Mouse (Mus musculus): ENCODE measurements around the gene Tpst2. TPM values are rescaled to one million over a fixed set of nuclear protein-coding genes. Genes with fewer than 3 reads are reported as not detected.

Gene Tpst2
- polyA plus RNA-seq, 1 experiment from 2014 or later, result 35.6 TPM

- no peak for ATAC-seq
- Histone ChIP-seq H3K36me3 (ENCODE audit: control insufficient read depth, insufficient read depth, low read length) (no peaks in the 10 kb centered on the region), H3K27me3 (replicated peaks; ENCODE audit: control insufficient read depth, insufficient read depth, low read length) (no peaks in the 10 kb centered on the region), H3K9ac (ENCODE audit: low read depth, low read length) (no peak overlapping the region), H3K4me1 (ENCODE audit: control insufficient read depth, insufficient read depth, low read depth, low read length) (peaks cover 6% of the 10 kb centered on the region; the same call in 1 of the 2 replicates), H3K9me3 (ENCODE audit: control insufficient read depth, low read length) (no peaks in the 10 kb centered on the region), H3K4me3 (ENCODE audit: low read length) (no peak overlapping the region), H3K4me2 (ENCODE audit: low read length) (no peak overlapping the region), H3K27ac (ENCODE audit: low read depth, low read length) (no peak overlapping the region)
- 74% methylated on average over 10 of the region's 10 CpGs for WGBS
Observed at GRCm38 (mm10) chr5:112283543-112284202, 7.2 kb downstream of the Tpst2 start.

DNA sequence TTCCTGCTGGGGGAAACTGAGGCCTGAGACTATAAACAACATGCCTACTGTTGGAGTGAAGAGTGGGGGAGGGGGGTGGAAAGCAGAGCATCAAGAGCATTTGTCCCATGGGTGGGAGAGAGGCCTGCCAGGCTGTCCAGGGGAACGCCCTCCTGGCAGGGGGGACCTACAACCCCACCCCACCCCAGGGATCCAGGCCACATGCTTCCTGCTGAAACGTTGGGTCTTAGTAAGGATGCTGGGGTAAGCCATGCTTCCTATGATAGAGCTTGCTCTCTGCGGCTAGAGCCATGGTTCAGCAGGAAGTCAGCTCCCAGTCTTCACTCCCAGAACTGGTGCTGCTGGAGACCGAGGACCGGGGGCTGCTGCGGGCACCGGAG, 7.7 kb downstream of the Tpst2 start:
- 80% methylated on average over 7 of the region's 7 CpGs for WGBS
- H3K36me3 ChIP-seq (ENCODE audit: control insufficient read depth, insufficient read depth, low read length), result no peaks in the 10 kb centered on the region
- H3K27ac ChIP-seq (ENCODE audit: low read depth, low read length), result no peak overlapping the region
- no peak overlapping the region for H3K4me2 ChIP-seq (ENCODE audit: low read length)
- no peak for ATAC-seq
- no peaks in the 10 kb centered on the region for H3K27me3 ChIP-seq (replicated peaks; ENCODE audit: control insufficient read depth, insufficient read depth, low read length)
- no peaks in the 10 kb centered on the region for H3K9me3 ChIP-seq (ENCODE audit: control insufficient read depth, low read length)
- no peak overlapping the region for H3K9ac ChIP-seq (ENCODE audit: low read depth, low read length)
- no peak overlapping the region for H3K4me3 ChIP-seq (ENCODE audit: low read length)
- H3K4me1 ChIP-seq (ENCODE audit: control insufficient read depth, insufficient read depth, low read depth, low read length), result peaks cover 6% of the 10 kb centered on the region; the same call in 1 of the 2 replicates

- no peak overlapping the region for H3K9ac ChIP-seq (ENCODE audit: low read depth, low read length)
Observed at GRCm38 (mm10) chr5:112285548-112286085, 9.1 kb downstream of the Tpst2 start.

DNA sequence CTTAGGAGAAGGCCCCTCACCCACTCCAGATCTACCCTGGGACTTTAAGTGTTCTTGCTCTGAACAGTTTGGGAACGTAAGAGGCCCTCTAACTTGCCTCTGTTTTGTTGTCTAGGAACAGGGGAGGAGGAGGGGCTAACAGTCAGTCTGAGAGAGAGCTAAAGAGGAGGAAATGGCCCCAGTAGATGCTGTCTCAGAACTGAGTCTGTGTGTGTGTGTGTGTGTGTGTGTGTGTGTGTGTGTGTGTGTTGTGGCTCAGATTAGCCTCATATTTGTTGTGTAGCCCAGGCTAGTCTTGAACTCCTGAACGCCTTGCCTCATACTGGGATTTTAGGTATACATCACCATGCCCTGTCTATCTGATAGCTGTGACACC, 10.1 kb downstream of the Tpst2 start:
- Histone ChIP-seq H3K9ac (ENCODE audit: low read depth, low read length) (no peak overlapping the region), H3K9me3 (ENCODE audit: control insufficient read depth, low read length) (no peaks in the 10 kb centered on the region), H3K36me3 (ENCODE audit: control insufficient read depth, insufficient read depth, low read length) (no peaks in the 10 kb centered on the region), H3K4me3 (ENCODE audit: low read length) (no peak overlapping the region), H3K27me3 (replicated peaks; ENCODE audit: control insufficient read depth, insufficient read depth, low read length) (no peaks in the 10 kb centered on the region), H3K4me2 (ENCODE audit: low read length) (no peak overlapping the region), H3K27ac (ENCODE audit: low read depth, low read length) (no peak overlapping the region), H3K4me1 (ENCODE audit: control insufficient read depth, insufficient read depth, low read depth, low read length) (0 out of 2 replicates have a peak, but pooled peaks cover 2% of the 10 kb centered on the region)
- no peak for ATAC-seq
- 86% methylated on average over 2 of the region's 2 CpGs for WGBS

More at GRCm38 (mm10) chr5:112285548-112286085, 9.1 kb downstream of the Tpst2 start:
- Histone ChIP-seq H3K36me3 (ENCODE audit: control insufficient read depth, insufficient read depth, low read length) (no peaks in the 10 kb centered on the region), H3K4me2 (ENCODE audit: low read length) (no peak overlapping the region), H3K27ac (ENCODE audit: low read depth, low read length) (no peak overlapping the region), H3K4me3 (ENCODE audit: low read length) (no peak overlapping the region), H3K4me1 (ENCODE audit: control insufficient read depth, insufficient read depth, low read depth, low read length) (0 out of 2 replicates have a peak, but pooled peaks cover 2% of the 10 kb centered on the region), H3K27me3 (replicated peaks; ENCODE audit: control insufficient read depth, insufficient read depth, low read length) (no peaks in the 10 kb centered on the region), H3K9me3 (ENCODE audit: control insufficient read depth, low read length) (no peaks in the 10 kb centered on the region)
- no peak for ATAC-seq
- 90% methylated on average over 7 of the region's 7 CpGs for WGBS

DNA sequence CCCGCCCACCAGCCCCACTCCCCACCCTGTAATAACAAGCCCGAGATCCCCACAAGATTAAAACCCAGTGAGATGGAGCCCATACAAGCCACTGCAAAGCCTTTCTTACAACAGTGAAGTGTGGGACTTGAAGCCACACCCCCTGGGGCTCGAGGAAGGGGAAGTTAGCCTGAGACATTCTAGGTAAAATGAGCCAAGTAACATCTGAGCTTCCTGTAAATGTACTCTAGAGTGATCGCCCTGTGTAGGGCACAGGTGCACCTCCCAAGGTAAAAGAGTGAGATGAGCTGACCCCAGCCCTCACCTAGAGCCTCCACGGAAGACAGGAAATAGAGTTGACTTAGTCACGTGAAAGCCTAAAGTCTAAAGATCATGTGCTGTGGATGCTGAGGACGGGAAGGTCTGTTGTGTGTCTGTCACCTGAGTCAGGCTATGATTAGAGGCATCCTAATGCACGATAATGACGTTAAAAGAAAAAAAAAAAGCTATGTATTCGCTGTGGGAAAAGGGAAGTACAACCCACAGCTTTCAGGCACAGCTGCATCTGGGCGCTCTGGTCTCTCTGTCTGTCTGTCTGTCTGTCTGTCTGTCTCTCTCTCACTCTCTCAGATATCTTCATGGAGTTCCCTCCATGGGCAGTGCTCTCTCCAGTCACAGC, 10.6 kb downstream of the Tpst2 start:
- H3K27ac ChIP-seq (ENCODE audit: low read depth, low read length), result no peak overlapping the region
- H3K4me3 ChIP-seq (ENCODE audit: low read length), result no peak overlapping the region
- no peaks in the 10 kb centered on the region for H3K9me3 ChIP-seq (ENCODE audit: control insufficient read depth, low read length)
- no peaks in the 10 kb centered on the region for H3K27me3 ChIP-seq (replicated peaks; ENCODE audit: control insufficient read depth, insufficient read depth, low read length)
- 86% methylated on average over 11 of the region's 11 CpGs for WGBS
- H3K36me3 ChIP-seq (ENCODE audit: control insufficient read depth, insufficient read depth, low read length), result no peaks in the 10 kb centered on the region
- no peak overlapping the region for H3K4me2 ChIP-seq (ENCODE audit: low read length)
- H3K9ac ChIP-seq (ENCODE audit: low read depth, low read length), result no peak overlapping the region
- ATAC-seq, result no peak
- H3K4me1 ChIP-seq (ENCODE audit: control insufficient read depth, insufficient read depth, low read depth, low read length), result 0 out of 2 replicates have a peak, but pooled peaks cover 2% of the 10 kb centered on the region

DNA sequence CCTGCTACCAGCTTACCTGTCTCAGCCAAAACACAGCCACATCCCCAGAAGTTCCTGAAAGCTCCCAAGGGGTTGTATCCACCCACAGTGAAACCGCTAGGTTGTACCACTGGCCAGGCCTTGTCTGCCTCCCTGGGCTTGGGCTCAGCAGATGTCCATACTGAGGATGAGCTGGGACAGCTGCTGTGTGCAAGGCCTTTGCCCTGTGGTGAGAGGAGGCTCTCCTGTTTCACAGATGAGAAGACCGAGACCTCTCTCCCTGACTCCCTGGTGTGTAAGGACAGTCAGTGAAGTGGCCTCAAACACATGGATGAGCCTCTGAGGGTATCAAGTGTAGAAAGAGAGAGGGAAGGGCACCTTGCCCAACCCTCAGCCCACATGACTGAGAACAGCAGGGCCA, 11.2 kb downstream of the Tpst2 start:
- Histone ChIP-seq H3K27ac (ENCODE audit: low read depth, low read length) (no peak overlapping the region), H3K27me3 (replicated peaks; ENCODE audit: control insufficient read depth, insufficient read depth, low read length) (no peaks in the 10 kb centered on the region), H3K4me1 (ENCODE audit: control insufficient read depth, insufficient read depth, low read depth, low read length) (no peaks in the 10 kb centered on the region), H3K9me3 (ENCODE audit: control insufficient read depth, low read length) (no peaks in the 10 kb centered on the region), H3K4me2 (ENCODE audit: low read length) (no peak overlapping the region), H3K9ac (ENCODE audit: low read depth, low read length) (no peak overlapping the region), H3K36me3 (ENCODE audit: control insufficient read depth, insufficient read depth, low read length) (no peaks in the 10 kb centered on the region), H3K4me3 (ENCODE audit: low read length) (no peak overlapping the region)
- 95% methylated on average over 2 of the region's 2 CpGs for WGBS
- no peak for ATAC-seq

- Histone ChIP-seq H3K4me3 (ENCODE audit: low read length) (no peak overlapping the region), H3K27ac (ENCODE audit: low read depth, low read length) (no peak overlapping the region), H3K27me3 (replicated peaks; ENCODE audit: control insufficient read depth, insufficient read depth, low read length) (no peaks in the 10 kb centered on the region), H3K36me3 (ENCODE audit: control insufficient read depth, insufficient read depth, low read length) (no peaks in the 10 kb centered on the region), H3K9me3 (ENCODE audit: control insufficient read depth, low read length) (no peaks in the 10 kb centered on the region), H3K4me1 (ENCODE audit: control insufficient read depth, insufficient read depth, low read depth, low read length) (no peaks in the 10 kb centered on the region), H3K4me2 (ENCODE audit: low read length) (no peak overlapping the region), H3K9ac (ENCODE audit: low read depth, low read length) (no peak overlapping the region)
- WGBS, result 83% methylated on average over 9 of the region's 9 CpGs
- no peak for ATAC-seq
Observed at GRCm38 (mm10) chr5:112288193-112289141, 12.0 kb downstream of the Tpst2 start.

DNA sequence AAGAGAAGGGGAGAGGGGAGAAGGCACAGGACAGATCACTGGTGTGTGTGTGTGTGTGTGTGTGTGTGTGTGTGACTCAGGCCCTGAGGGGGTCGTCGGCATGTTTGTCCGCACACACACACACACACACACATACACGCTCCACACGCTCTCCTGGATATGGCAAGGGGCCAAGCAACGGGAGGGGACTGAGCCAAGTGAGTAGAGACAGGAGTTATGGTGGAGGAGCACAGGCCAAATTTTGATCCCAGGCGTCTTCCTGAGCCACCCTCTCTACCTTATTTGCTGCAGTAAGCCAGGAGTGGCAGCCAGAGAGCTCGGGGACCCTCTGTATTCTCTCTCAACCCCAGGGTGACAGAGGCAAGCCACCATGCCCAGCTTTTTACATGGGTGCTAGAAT, 12.7 kb downstream of the Tpst2 start:
- H3K9ac ChIP-seq (ENCODE audit: low read depth, low read length), result no peak overlapping the region
- no peaks in the 10 kb centered on the region for H3K27me3 ChIP-seq (replicated peaks; ENCODE audit: control insufficient read depth, insufficient read depth, low read length)
- no peaks in the 10 kb centered on the region for H3K4me1 ChIP-seq (ENCODE audit: control insufficient read depth, insufficient read depth, low read depth, low read length)
- H3K27ac ChIP-seq (ENCODE audit: low read depth, low read length), result no peak overlapping the region
- no peak overlapping the region for H3K4me3 ChIP-seq (ENCODE audit: low read length)
- H3K9me3 ChIP-seq (ENCODE audit: control insufficient read depth, low read length), result no peaks in the 10 kb centered on the region
- no peaks in the 10 kb centered on the region for H3K36me3 ChIP-seq (ENCODE audit: control insufficient read depth, insufficient read depth, low read length)
- WGBS, result 45% methylated on average over 7 of the region's 8 CpGs
- no peak overlapping the region; the same call in 1 of the 2 replicates for H3K4me2 ChIP-seq (ENCODE audit: low read length)
- no peak for ATAC-seq

Measured in hindbrain, embryonic 16.5 days (tissue).